Mouse (Mus musculus): ENCODE results near the gene 2010111I01Rik. TPM values are rescaled to one million over a fixed set of nuclear protein-coding genes. Genes with fewer than 3 reads are reported as not detected.
A peak's percentile ranks its signal among the peaks of the same experiment; 100 is the strongest.

The 2010111I01Rik gene
- total RNA-seq (2012; rRNA removed) (26.3 and 29.5 TPM in 2 replicates), polyA plus RNA-seq (2012; ENCODE audit: insufficient read depth in 1 of 2, insufficient read length in 2 of 2, low read depth in 1 of 2, low replicate concordance in 2 of 2, missing spikeins in 1 of 2) (10 to 100 TPM in 1 of 2 experiments, not detected in 1; 32.7 TPM)

DNA sequence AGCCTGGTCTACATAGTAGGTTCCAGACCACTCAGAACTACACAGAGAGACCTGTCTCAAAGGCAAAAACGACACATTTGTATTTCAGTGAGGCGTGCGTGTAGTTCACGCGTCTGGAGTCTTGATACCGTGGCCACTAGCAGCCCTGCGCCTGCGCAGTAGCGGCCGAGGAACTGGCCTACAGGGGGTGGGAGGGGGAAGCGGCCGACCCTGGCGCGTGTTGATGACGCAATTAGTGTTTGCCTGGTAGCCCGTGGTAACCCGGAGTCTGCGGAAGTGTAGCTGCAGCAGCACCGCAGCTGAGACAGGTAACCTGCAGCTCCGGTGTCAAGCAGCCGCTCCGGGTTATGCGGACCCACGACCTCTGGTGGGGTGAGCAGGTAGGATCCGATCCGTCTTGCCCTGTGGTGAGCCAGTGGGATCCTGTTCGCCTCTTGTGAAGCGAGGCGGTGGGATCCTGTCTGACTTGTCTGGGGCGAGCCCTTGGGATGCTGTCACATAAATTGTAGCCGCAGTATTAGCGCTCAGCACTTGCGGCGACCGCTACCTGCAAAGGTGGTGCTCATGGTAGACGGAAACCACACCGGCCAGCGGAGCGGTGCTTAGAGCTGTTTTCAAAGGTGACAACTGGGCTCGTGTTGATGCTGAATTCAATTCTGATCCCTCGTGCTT, at the start of gene 2010111I01Rik:
Gene 2010111I01Rik (plus strand): TSS at position 254 of the 672 bp plus-strand sequence.
- TF ChIP-seq MXI1 (IDR thresholded peaks at IDR 0.05; ENCODE audit: low read depth, low read length) (peak; percentile 87), NRF1 (IDR thresholded peaks at IDR 0.05; ENCODE audit: insufficient read depth, low read depth, low read length, poor library complexity, severe bottlenecking) (peak; percentile 91), TCF12 (IDR thresholded peaks at IDR 0.05; ENCODE audit: low read depth, low read length) (peak; percentile 32), SMC3 (IDR thresholded peaks at IDR 0.05; ENCODE audit: low read depth, low read length) (no peak), ZKSCAN1 (IDR thresholded peaks at IDR 0.05; ENCODE audit: low read depth, low read length) (no peak), HCFC1 (IDR thresholded peaks at IDR 0.05; ENCODE audit: low read depth, low read length) (peak; percentile 91), CTCF (IDR thresholded peaks at IDR 0.05 in 2 of 3, conservative IDR thresholded peaks at IDR 0.05 in 1 of 3; ENCODE audit: control insufficient read depth in 1 of 3, insufficient read depth in 1 of 3, low read depth in 2 of 3, low read length in 3 of 3, poor library complexity in 1 of 3, severe bottlenecking in 1 of 3) (no peak; a peak in 1 of 6 replicates), ELF1 (IDR thresholded peaks at IDR 0.05; ENCODE audit: low read depth, low read length) (peak; percentile 95), MYB (IDR thresholded peaks at IDR 0.05; ENCODE audit: low read depth, low read length) (no peak), MYC (IDR thresholded peaks at IDR 0.05; ENCODE audit: low read depth, low read length) (peak; percentile 54; the same call in 1 of the 2 replicates), SIN3A (IDR thresholded peaks at IDR 0.05; ENCODE audit: low read length) (peak; percentile 99), TBP (IDR thresholded peaks at IDR 0.05; ENCODE audit: low read depth, low read length) (peak; percentile 66; the same call in 1 of the 2 replicates), MAZ (IDR thresholded peaks at IDR 0.05; ENCODE audit: low read depth, low read length) (peak; percentile 94; the same call in 1 of the 2 replicates), POLR2AphosphoS2 (IDR thresholded peaks at IDR 0.05; ENCODE audit: low read length) (peak; percentile 84; the same call in 1 of the 2 replicates), NELFE (IDR thresholded peaks at IDR 0.05; ENCODE audit: low read depth, low read length) (peak; percentile 93), KAT2A (conservative IDR thresholded peaks at IDR 0.05; ENCODE audit: low read depth, low read length) (no peak; the same call in 1 of the 2 replicates), MAX (IDR thresholded peaks at IDR 0.05; ENCODE audit: low read length) (peak; percentile 66), ETS1 (IDR thresholded peaks at IDR 0.05; ENCODE audit: low read depth, low read length) (peak; percentile 41; the same call in 1 of the 2 replicates), POLR2A (IDR thresholded peaks at IDR 0.05; ENCODE audit: control insufficient read depth in 1 of 2, insufficient read depth in 1 of 2, low read depth in 1 of 2, low read length in 2 of 2, poor library complexity in 1 of 2) (peak; percentile 81 to 95)
- peak within 1 kb of the TSS; percentile 42 for H3K27ac ChIP-seq (ENCODE audit: control insufficient read depth, low read depth, low read length)
- no peaks in the 10 kb centered on the region for H3K9me3 ChIP-seq (replicated peaks; ENCODE audit: insufficient read depth, low read length)
- no peaks in the 10 kb centered on the region; a peak in 1 of 4 replicates for H3K27me3 ChIP-seq (ENCODE audit: control insufficient read depth in 1 of 2, insufficient read depth in 2 of 2, low read length in 2 of 2)
- peak within 1 kb of the TSS; percentile 85 to 89 for H3K4me3 ChIP-seq (ENCODE audit: control insufficient read depth in 1 of 2, insufficient read depth in 1 of 2, low read depth in 2 of 2, low read length in 2 of 2)
- peak within 1 kb of the TSS; percentile 71 for H3K9ac ChIP-seq (ENCODE audit: control insufficient read depth, low read depth, low read length, poor library complexity, severe bottlenecking)
- no peaks in the 10 kb centered on the region; a peak in 1 of 4 replicates for H3K36me3 ChIP-seq (ENCODE audit: control insufficient read depth in 1 of 2, insufficient read depth in 2 of 2, low read length in 2 of 2)
- peak; percentile 98 for DNase-seq (ENCODE audit: low read depth, low spot score)
- H3K4me1 ChIP-seq (ENCODE audit: control insufficient read depth in 1 of 2, insufficient read depth in 2 of 2, low read length in 2 of 2) = no peaks in the 10 kb centered on the region; a peak in 1 of 4 replicates
- H3K79me2 ChIP-seq (ENCODE audit: control insufficient read depth, insufficient read depth, low read length, poor library complexity) = peaks cover 1% of the 10 kb centered on the region; the same call in 1 of the 2 replicates

DNA sequence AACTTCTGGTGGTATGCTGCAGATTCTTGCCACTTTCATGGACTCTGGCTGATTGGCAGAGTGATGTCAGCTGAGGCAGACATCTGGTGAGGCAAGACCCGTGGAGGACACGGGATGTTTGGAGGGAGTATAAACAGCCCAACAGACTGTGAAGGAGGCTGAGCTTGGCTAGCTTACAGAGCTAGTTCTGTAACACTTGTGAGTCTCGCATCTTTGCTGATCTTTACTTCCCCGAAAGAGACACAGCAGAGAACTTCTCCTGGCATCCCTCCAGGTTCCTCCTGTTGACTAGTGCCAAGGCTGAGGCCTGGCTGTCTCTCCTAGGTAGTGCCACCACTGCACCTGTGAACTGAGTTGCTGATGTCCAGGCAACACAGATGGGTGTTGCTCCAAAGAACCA, 48.0 kb upstream of the 2010111I01Rik start:
- DNase-seq (ENCODE audit: low read depth, low spot score) = peak; percentile 77
- TF ChIP-seq SMC3 (IDR thresholded peaks at IDR 0.05; ENCODE audit: low read depth, low read length) (peak; percentile 14; the same call in 1 of the 2 replicates), MAFK (IDR thresholded peaks at IDR 0.05; ENCODE audit: borderline replicate concordance, low read depth, low read length) (no peak), E2F4 (IDR thresholded peaks at IDR 0.05; ENCODE audit: borderline replicate concordance, low read depth, low read length) (no peak)
- H3K36me3 ChIP-seq (ENCODE audit: control insufficient read depth in 1 of 2, insufficient read depth in 2 of 2, low read length in 2 of 2) = no peaks in the 10 kb centered on the region
- no peaks in the 10 kb centered on the region for H3K27me3 ChIP-seq (ENCODE audit: control insufficient read depth in 1 of 2, insufficient read depth in 2 of 2, low read length in 2 of 2)
- H3K4me3 ChIP-seq (ENCODE audit: control insufficient read depth in 1 of 2, insufficient read depth in 1 of 2, low read depth in 2 of 2, low read length in 2 of 2) = no peak overlapping the region
- H3K9ac ChIP-seq (ENCODE audit: control insufficient read depth, low read depth, low read length, poor library complexity, severe bottlenecking) = no peak overlapping the region
- no peaks in the 10 kb centered on the region for H3K9me3 ChIP-seq (replicated peaks; ENCODE audit: insufficient read depth, low read length)
- H3K27ac ChIP-seq (ENCODE audit: control insufficient read depth, low read depth, low read length) = no peak overlapping the region
- no peaks in the 10 kb centered on the region; a peak in 1 of 4 replicates for H3K4me1 ChIP-seq (ENCODE audit: control insufficient read depth in 1 of 2, insufficient read depth in 2 of 2, low read length in 2 of 2)
- no peaks in the 10 kb centered on the region for H3K79me2 ChIP-seq (ENCODE audit: control insufficient read depth, insufficient read depth, low read length, poor library complexity)

All from MEL (cell line).